Mouse (Mus musculus) kidney, adult 2 months (tissue): ENCODE measurements around the gene Mtg2.

Experiments
- CTCF ChIP-seq: fragments of 200-500 bp; conservative IDR thresholded peaks from 2 replicates; pipeline ENCODE4 v1.5.1; 2011; ENCODE audit warnings: low read depth, mild to moderate bottlenecking, control low read depth, low read length, moderate library complexity, mixed read lengths; ENCODE audit not compliant: insufficient read depth, insufficient read length
- POLR2A ChIP-seq: fragments of 200-500 bp; IDR thresholded peaks from one replicate; pipeline ENCODE4 v1.6.1; 2011; ENCODE audit warnings: low read depth, low read length, control low read depth

DNA sequence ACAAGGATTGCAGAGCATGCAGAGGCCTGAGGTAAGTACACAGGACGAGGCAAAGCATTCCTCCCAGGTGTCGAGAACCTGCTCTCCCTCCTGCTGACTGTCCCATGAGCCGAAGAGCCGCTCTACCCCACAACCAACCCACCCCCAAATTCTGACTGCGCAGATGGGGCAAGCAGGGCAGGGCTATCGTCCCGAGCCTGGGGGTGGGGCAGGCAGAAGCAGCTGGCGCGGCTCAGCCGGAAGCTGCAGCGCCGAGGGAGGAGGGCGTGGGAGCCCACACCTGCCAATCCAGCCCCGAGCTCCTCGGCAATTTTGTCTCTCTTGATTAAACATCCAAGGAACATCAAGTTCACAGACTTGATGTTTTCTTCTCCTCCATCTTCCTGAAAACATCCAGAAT is 29.1 kb downstream of the Mtg2 start:
- TF ChIP-seq CTCF (no peak), POLR2A (no peak)
